In the genomic region with DNA sequence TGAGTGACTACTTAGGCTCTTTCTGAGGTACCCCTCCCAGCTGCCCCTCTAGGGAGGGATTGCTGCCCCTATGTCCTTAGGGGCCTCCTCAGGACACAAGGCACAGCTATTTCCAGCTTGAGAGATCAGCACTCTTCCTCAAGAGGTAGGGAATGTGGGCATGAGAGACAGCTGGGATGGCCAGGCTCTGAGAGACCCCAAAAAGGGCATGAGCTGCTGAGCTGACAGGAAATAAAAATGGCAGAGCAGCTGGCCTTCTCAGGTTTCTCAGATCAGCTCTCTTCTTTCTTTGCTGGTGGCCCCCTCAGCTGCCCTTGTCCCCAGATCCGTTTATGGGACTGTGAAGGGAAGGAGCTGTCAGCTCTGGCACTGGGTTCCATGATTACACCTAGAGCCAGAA, we compare ENCODE assay signal across 18 mouse cellular contexts.
DNase-seq lines count a peak whose midpoint lies in the region; ATAC-seq lines count a peak whose summit lies in the region.
"Had no signal": no experiment of that assay in that cellular context is flagged by ENCODE, and none has a peak within 500 bp of the region (broad histone marks: within the 10 kb centered on the region; RNA-seq: fewer than 3 reads in every experiment).

No protein-coding gene starts in this region.

- no peaks in the 10 kb centered on the region for H3K9me3 ChIP-seq in lung, embryonic 16.5 days (ENCODE audit: control insufficient read depth, low read length)
- H3K9me3 ChIP-seq in limb, embryonic 10.5 days (replicated peaks) = no peaks in the 10 kb centered on the region
- H3K9me3 ChIP-seq in stomach, embryonic 16.5 days (replicated peaks; ENCODE audit: control insufficient read depth, low read length) = no peaks in the 10 kb centered on the region
- H3K9me3 ChIP-seq: hindbrain, embryonic 15.5 days; liver, embryonic 15.5 days; midbrain, embryonic 13.5 days had no signal

- H3K4me1 ChIP-seq in lung, embryonic 16.5 days (replicated peaks; ENCODE audit: control insufficient read depth, insufficient read depth, low read length) = peaks cover 4% of the 10 kb centered on the region; the same call in 1 of the 2 replicates
- peaks cover 42% of the 10 kb centered on the region for H3K4me1 ChIP-seq in limb, embryonic 10.5 days
- no peaks in the 10 kb centered on the region for H3K4me1 ChIP-seq in stomach, embryonic 16.5 days (ENCODE audit: control insufficient read depth, insufficient read depth, low read length)
- H3K4me1 ChIP-seq: hindbrain, embryonic 15.5 days; liver, embryonic 15.5 days had no signal

- ATAC-seq in lung, embryonic 16.5 days (ENCODE audit: low read depth) = no peak
- no peak for ATAC-seq in stomach, embryonic 16.5 days (ENCODE audit: insufficient read depth, low FRiP score)
- ATAC-seq: CD4-positive, CD25-positive, alpha-beta regulatory T cell, adult 4 months; intestine, embryonic 16.5 days; midbrain, embryonic 13.5 days; Patski had no signal

- no peak overlapping the region for H3K4me3 ChIP-seq in lung, embryonic 16.5 days (ENCODE audit: low read length)
- H3K4me3 ChIP-seq in limb, embryonic 10.5 days = no peak overlapping the region
- no peak overlapping the region for H3K4me3 ChIP-seq in stomach, embryonic 16.5 days (replicated peaks; ENCODE audit: low read length)
- H3K4me3 ChIP-seq: hindbrain, embryonic 15.5 days; liver, embryonic 15.5 days; midbrain, embryonic 13.5 days had no signal

- no peaks in the 10 kb centered on the region for H3K36me3 ChIP-seq in lung, embryonic 16.5 days (ENCODE audit: control insufficient read depth, insufficient read depth, low read length)
- H3K36me3 ChIP-seq in limb, embryonic 10.5 days = no peaks in the 10 kb centered on the region
- no peaks in the 10 kb centered on the region for H3K36me3 ChIP-seq in stomach, embryonic 16.5 days (ENCODE audit: control insufficient read depth, insufficient read depth, low read length)
- H3K36me3 ChIP-seq: hindbrain, embryonic 15.5 days; liver, embryonic 15.5 days; midbrain, embryonic 13.5 days had no signal

- no peak overlapping the region for H3K9ac ChIP-seq in lung, embryonic 16.5 days (ENCODE audit: low read length)
- no peak overlapping the region for H3K9ac ChIP-seq in stomach, embryonic 16.5 days (ENCODE audit: low read length)
- H3K9ac ChIP-seq: hindbrain, embryonic 15.5 days; liver, embryonic 15.5 days; midbrain, embryonic 13.5 days had no signal

- H3K27ac ChIP-seq in lung, embryonic 16.5 days (ENCODE audit: low read length) = 0 out of 2 replicates have a peak overlapping the region, but pooled peaks have one; percentile 57
- peak overlapping the region; percentile 31 for H3K27ac ChIP-seq in limb, embryonic 10.5 days
- H3K27ac ChIP-seq in stomach, embryonic 16.5 days (ENCODE audit: low read length) = 0 out of 2 replicates have a peak overlapping the region, but pooled peaks have one; percentile 16
- H3K27ac ChIP-seq: hindbrain, embryonic 15.5 days; liver, embryonic 15.5 days; midbrain, embryonic 13.5 days had no signal

- H3K4me2 ChIP-seq in lung, embryonic 16.5 days (ENCODE audit: low read depth, low read length) = no peak overlapping the region
- no peak overlapping the region for H3K4me2 ChIP-seq in stomach, embryonic 16.5 days (ENCODE audit: low read depth, low read length)
- H3K4me2 ChIP-seq: hindbrain, embryonic 15.5 days; liver, embryonic 15.5 days; midbrain, embryonic 13.5 days had no signal

- H3K27me3 ChIP-seq in lung, embryonic 16.5 days (ENCODE audit: control insufficient read depth, insufficient read depth, low read depth, low read length) = no peaks in the 10 kb centered on the region
- no peaks in the 10 kb centered on the region for H3K27me3 ChIP-seq in limb, embryonic 10.5 days (ENCODE audit: low read depth, poor library complexity, severe bottlenecking)
- no peaks in the 10 kb centered on the region for H3K27me3 ChIP-seq in stomach, embryonic 16.5 days (ENCODE audit: control insufficient read depth, insufficient read depth, low read length)
- H3K27me3 ChIP-seq: hindbrain, embryonic 15.5 days; midbrain, embryonic 13.5 days; Patski had no signal

- peak; percentile 76 for DNase-seq in gastrocnemius, adult 18-20 months (ENCODE audit: low spot score)
- DNase-seq in gastrocnemius, postnatal 4 days (ENCODE audit: low spot score in 2 of 2) = no peak
- no peak for DNase-seq in lung, adult 18-20 months
- no peak for DNase-seq in limb, embryonic 10.5 days (ENCODE audit: low spot score)
- DNase-seq in frontal cortex, postnatal 10 days (ENCODE audit: low spot score in 2 of 2) = no peak
- DNase-seq in urinary bladder, postnatal 14 days (ENCODE audit: low spot score) = no peak
- DNase-seq: adrenal gland, adult 8-10 months; cerebellum, adult 9-10 months; right cerebral cortex, postnatal 14 days; thymus, postnatal 14 days had no signal

- 22% methylated on average over 1 of the region's 1 CpGs for whole genome bisulfite sequencing in lung, embryonic 16.5 days
- 30% methylated on average over 1 of the region's 1 CpGs for WGBS in limb, embryonic 10.5 days
- WGBS in stomach, embryonic 16.5 days = 26% methylated on average over 1 of the region's 1 CpGs
